Comparison of ENCODE assay signal across 10 mouse cellular contexts in the genomic region with DNA sequence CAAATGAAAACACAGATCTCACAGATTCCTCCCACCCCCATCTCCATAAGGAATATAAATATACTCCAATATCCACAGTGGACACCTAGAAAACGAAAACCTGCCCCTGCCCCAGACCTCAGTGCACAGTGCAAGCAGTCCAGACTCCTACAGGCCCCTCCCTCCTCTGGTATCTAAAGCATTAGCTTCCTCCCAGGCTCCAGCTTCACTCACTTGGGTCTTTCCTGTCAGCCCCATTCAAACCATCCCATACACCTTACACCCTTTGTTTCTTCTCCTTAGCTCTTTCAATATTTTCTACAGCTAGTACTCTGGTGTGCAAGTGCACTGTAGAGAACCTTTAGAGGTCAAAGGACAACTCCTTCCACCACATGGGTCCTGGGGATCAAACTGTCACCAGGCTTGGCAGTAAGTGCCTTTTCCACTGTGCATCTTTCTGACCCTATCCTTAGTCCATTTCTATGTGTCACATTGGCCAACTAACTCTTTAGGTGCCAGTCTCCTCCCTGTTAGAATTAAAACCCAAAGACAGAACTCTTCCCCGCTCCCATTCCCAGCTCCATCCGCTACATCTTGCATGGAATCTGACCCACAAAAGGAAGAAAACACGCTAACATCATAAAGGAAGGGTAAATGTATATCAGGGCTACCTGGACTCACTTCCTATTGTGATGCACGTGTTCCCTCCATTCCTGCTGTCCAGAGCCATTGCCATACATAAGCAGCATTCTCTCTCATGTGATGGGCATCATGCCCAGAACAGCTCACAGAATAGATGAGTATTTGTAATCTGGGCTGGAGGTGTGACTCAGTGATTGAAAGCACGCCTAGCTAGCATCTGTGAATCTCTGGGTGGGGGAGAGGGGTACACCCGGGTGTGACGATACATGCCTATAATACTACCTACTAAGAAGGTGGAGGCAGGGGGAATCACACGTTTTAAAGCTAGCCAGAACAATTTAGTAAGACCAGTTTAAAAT. TPM values are rescaled to one million over a fixed set of nuclear protein-coding genes. Genes with fewer than 3 reads are reported as not detected.
DNase-seq lines count a peak whose midpoint lies in the region; ATAC-seq and TF ChIP-seq lines count a peak whose summit lies in the region.
"Had no signal": no experiment of that assay in that cellular context is flagged by ENCODE, and none has a peak within 500 bp of the region (broad histone marks: within the 10 kb centered on the region; RNA-seq: fewer than 3 reads in every experiment).

No protein-coding gene starts in this region.

- intact Hi-C loops in gastrocnemius, adult 2 months (cut with DNase I), result no loop called here
- intact Hi-C loops in left cerebral cortex, postnatal 14 days (cut with DNase I), result no loop called here

- no peaks in the 10 kb centered on the region for H3K36me3 ChIP-seq in midbrain, postnatal 0 days (ENCODE audit: insufficient read depth, low read length)

- peak overlapping the region; percentile 94 for H3K27ac ChIP-seq in gastrocnemius, adult 2 months
- H3K27ac ChIP-seq in midbrain, postnatal 0 days (ENCODE audit: low read depth, low read length), result no peak overlapping the region

- H3K4me2 ChIP-seq in midbrain, postnatal 0 days (ENCODE audit: low read depth, low read length, poor library complexity, severe bottlenecking), result no peak overlapping the region

- no peak overlapping the region for H3K9ac ChIP-seq in midbrain, postnatal 0 days (replicated peaks; ENCODE audit: low read length, poor library complexity, severe bottlenecking)
- H3K9ac ChIP-seq: lung, embryonic 14.5 days had no signal

- ATAC-seq in midbrain, postnatal 0 days (ENCODE audit: low FRiP score), result no peak

- 75% methylated on average over 9 of the region's 9 CpGs for WGBS in midbrain, postnatal 0 days

- DNase-seq in gastrocnemius, adult 2 months, result no peak
- DNase-seq in gastrocnemius, postnatal 10 days, result no peak
- peak; percentile 58 to 85 for DNase-seq in left cerebral cortex, postnatal 14 days (ENCODE audit: low spot score in 2 of 2)
- no peak for DNase-seq in left cerebral cortex, adult 11 months (ENCODE audit: low spot score)
- DNase-seq in R1 (ENCODE audit: low read depth, low spot score), result peak; percentile 88
- peak; percentile 44 for DNase-seq in midbrain, postnatal 0 days (ENCODE audit: low spot score)
- DNase-seq in retina, postnatal 1 day, result no peak
- no peak for DNase-seq in adrenal gland, adult (ENCODE audit: inconsistent age in 2 of 2, low spot score in 1 of 2)
- DNase-seq: kidney, postnatal 25 days; lung, embryonic 14.5 days had no signal

- peak overlapping the region; percentile 13; the same call in 1 of the 2 replicates for H3K4me3 ChIP-seq in gastrocnemius, adult 2 months
- no peak overlapping the region for H3K4me3 ChIP-seq in midbrain, postnatal 0 days (ENCODE audit: low read depth, low read length)

- H3K27me3 ChIP-seq in midbrain, postnatal 0 days (ENCODE audit: insufficient read depth, low read length), result no peaks in the 10 kb centered on the region

- H3K4me1 ChIP-seq in midbrain, postnatal 0 days (ENCODE audit: insufficient read depth, low read length), result peaks cover 8% of the 10 kb centered on the region; the same call in 1 of the 2 replicates

- no peak for TF ChIP-seq CTCF in gastrocnemius, adult 2 months (IDR thresholded peaks at IDR 0.05)
- TF ChIP-seq CTCF in midbrain, postnatal 0 days (IDR thresholded peaks at IDR 0.05), result no peak

- no peaks in the 10 kb centered on the region for H3K9me3 ChIP-seq in midbrain, postnatal 0 days (ENCODE audit: low read length)

RNA-seq across cellular contexts. Expression of a gene that starts 3.8 kb away (rescaled TPM):
- total RNA-seq in gastrocnemius, adult 2 months (2021), result 100 to 1,000 TPM; 236 to 647 TPM
- total RNA-seq in gastrocnemius, postnatal 10 days (2021), result 100 to 1,000 TPM; 244 to 271 TPM
- 10 to 100 TPM; 48.1 to 50.3 TPM for total RNA-seq in left cerebral cortex, postnatal 14 days (2021)
- total RNA-seq in midbrain, postnatal 0 days (2014; rRNA removed), result 122 and 136 TPM in 2 replicates
- 115 and 124 TPM in 2 replicates for polyA plus RNA-seq in midbrain, postnatal 0 days (2015; fragmentation: Nextera tagmentation; extraction: Ambion mirVana)

Comparison
In these comparisons a context has a peak if more than half of its experiments do, and no peak if none do; other contexts are left out.
1. DNase-seq: peak in left cerebral cortex, postnatal 14 days (2 of 2), R1 (single experiment) and midbrain, postnatal 0 days (single experiment); none in gastrocnemius, adult 2 months (single experiment), gastrocnemius, postnatal 10 days (single experiment), left cerebral cortex, adult 11 months (single experiment), retina, postnatal 1 day (single experiment) and adrenal gland, adult (0 of 2).